Mouse (Mus musculus): ENCODE data around the gene Fbxo17. TPM values are rescaled to one million over a fixed set of nuclear protein-coding genes. Genes with fewer than 3 reads are reported as not detected.

The Fbxo17 gene
- polyA plus RNA-seq (2012; fragmentation: generic; extraction: Trizol) = 1 to 10 TPM in 1 of 2 experiments, under 1 TPM in 1; 0.95 to 6.2 TPM

DNA sequence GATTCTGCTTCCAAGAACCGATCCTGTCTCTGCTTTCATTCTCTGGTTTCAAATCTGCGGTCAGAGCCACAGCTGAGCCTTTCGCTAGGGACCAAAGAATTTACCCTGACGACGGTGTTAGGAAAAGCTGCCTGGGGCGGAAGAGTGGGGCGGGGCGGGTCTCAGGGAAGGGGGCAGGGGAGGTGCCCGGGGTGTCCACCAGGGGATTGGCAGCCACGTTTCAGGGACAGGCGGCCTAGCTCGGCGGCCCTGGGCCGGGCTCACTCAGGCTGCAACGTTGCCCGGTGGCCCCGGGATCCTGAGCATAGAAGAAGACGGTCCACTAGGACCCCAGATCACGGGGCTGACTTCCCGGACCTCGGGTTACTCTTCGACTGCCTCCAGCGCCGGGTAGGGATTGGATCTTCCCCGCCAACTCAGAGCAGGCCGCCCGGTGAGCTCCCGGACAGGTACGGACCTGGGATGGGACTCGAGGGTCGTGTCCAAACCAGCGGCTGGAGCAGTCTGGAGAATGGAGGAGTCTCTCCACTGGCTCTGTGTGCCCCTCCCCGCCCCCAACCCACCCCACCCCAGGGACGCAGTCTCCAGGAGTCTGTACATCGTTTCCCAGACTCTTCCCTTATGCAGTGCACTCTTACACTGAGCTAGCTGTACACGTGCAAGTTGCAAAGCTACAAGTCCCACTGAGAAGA lies at the start of gene Fbxo17:
Gene Fbxo17 (plus strand): TSS at position 215 of the 692 bp plus-strand sequence.

GRCm38 (mm10) chr7:28692545-28693320 lies 23.9 kb upstream of the Fbxo17 start, which contains the start of gene Fbxo27:
TSS of gene Fbxo27 (plus strand) at chr7:28692849.

GRCm38 (mm10) chr7:28741709-28742438 lies 25.3 kb downstream of the Fbxo17 start, which contains the start of the genes Mrps12 and Sars2:
TSS of gene Mrps12 (minus strand) at chr7:28741820.
TSS of gene Sars2 (plus strand) at chr7:28741992.

GRCm38 (mm10) chr7:28756079-28756478 lies 39.5 kb downstream of the Fbxo17 start, which contains the start of gene Ccer2:
TSS of gene Ccer2 (plus strand) at chr7:28756174.

DNA sequence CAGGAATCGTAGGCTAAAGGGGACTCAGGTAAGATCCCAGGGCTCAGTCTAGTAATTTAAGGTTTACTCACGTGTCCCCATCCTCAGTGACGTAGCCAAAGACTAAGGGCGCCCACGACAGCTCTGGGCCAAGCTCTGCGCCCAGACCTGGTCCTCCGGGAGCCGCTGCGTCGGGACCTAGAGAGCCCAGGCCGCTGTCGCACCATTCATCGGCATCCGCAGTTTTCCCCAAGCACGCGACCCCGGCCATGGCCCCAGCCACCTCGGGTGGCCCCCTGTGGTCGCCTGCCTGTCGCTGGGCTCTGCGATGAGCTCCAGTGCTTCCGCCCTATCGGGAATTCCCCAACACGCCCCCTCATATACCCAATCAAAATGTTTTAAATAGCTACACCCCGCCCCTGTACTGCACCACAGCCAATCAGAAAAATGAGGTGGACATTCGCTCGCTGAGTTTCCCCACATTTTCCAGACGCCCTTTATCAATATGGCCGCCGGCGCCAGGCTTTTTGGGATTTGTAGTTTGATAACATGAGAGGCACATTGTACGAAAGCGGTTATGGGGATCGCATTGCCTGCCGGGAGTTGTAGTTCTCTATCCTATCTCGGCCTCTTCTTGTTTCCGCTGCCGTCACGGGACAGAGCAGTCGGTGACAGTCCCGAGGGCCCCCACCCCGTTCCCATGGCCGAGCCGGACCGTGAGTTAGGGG lies 49.7 kb downstream of the Fbxo17 start, which contains the start of gene Sirt2:
Gene Sirt2 (plus strand): TSS at position 563 of the 707 bp plus-strand sequence.

DNA sequence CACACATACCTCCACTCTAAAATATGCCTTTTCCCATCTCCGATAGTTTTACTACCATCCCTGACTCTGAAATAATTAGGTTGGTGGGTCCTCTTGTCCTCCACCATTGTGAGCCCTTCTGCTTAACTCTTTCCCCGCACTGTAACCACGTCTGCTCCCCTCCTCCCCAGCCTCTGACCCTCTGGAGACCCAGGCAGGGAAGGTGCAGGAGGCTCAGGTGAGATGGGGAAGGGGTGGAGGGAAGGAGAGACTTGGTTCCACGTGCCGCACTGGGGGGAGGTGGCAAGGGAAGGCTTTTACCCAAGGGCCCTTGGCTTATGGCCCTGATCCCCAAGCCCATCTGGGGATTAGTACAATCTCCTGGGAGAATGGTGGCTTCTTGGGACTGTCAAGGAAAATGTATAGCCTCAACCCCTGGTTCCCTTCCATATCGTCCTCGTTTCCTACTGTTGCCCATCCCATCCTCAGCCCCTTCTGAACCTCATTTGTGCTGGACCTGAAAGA lies 50.9 kb downstream of the Fbxo17 start, which contains the start of gene Nfkbib:
Gene Nfkbib (minus strand): TSS at position 51 of the 504 bp plus-strand sequence.

Other genes starting within 250 kb of the Fbxo17 start
- not detected for gene Ifnl2, start 206.3 kb upstream of the Fbxo17 start, polyA plus RNA-seq (2012; fragmentation: generic; extraction: Trizol)
- gene Ifnl3, start 194.0 kb upstream of the Fbxo17 start, polyA plus RNA-seq (2012; fragmentation: generic; extraction: Trizol) = not detected
- not detected for gene Sycn, start 175.9 kb upstream of the Fbxo17 start, polyA plus RNA-seq (2012; fragmentation: generic; extraction: Trizol)
- not detected for gene Nccrp1, start 169.6 kb upstream of the Fbxo17 start, polyA plus RNA-seq (2012; fragmentation: generic; extraction: Trizol)
- gene Samd4b, start 118.7 kb upstream of the Fbxo17 start, polyA plus RNA-seq (2012; fragmentation: generic; extraction: Trizol) = 10 to 100 TPM; 14.8 to 48.1 TPM
- gene Pak4, start 118.6 kb upstream of the Fbxo17 start, polyA plus RNA-seq (2012; fragmentation: generic; extraction: Trizol) = 10 to 100 TPM; 15.0 to 33.1 TPM
- not detected for gene Acp7, start 85.5 kb upstream of the Fbxo17 start, polyA plus RNA-seq (2012; fragmentation: generic; extraction: Trizol)
- not detected for gene Fbxo27, start 24.0 kb upstream of the Fbxo17 start, polyA plus RNA-seq (2012; fragmentation: generic; extraction: Trizol)
- 100 to 1,000 TPM; 146 to 201 TPM for gene Mrps12, start 25.0 kb downstream of the Fbxo17 start, polyA plus RNA-seq (2012; fragmentation: generic; extraction: Trizol)
- gene Sars2, start 25.2 kb downstream of the Fbxo17 start, polyA plus RNA-seq (2012; fragmentation: generic; extraction: Trizol) = 10 to 100 TPM; 10.5 to 14.6 TPM
- gene Ccer2, start 39.4 kb downstream of the Fbxo17 start, polyA plus RNA-seq (2012; fragmentation: generic; extraction: Trizol) = not detected
- 100 to 1,000 TPM in 1 of 2 experiments, 10 to 100 TPM in 1; 54.4 to 105 TPM for gene Sirt2, start 49.9 kb downstream of the Fbxo17 start, polyA plus RNA-seq (2012; fragmentation: generic; extraction: Trizol)
- 10 to 100 TPM; 35.1 to 38.9 TPM for gene Nfkbib, start 50.7 kb downstream of the Fbxo17 start, polyA plus RNA-seq (2012; fragmentation: generic; extraction: Trizol)
- under 1 TPM; 0.05 to 0.70 TPM for gene Rinl, start 72.2 kb downstream of the Fbxo17 start, polyA plus RNA-seq (2012; fragmentation: generic; extraction: Trizol)
- 100 to 1,000 TPM; 106 to 235 TPM for gene Hnrnpl, start 91.7 kb downstream of the Fbxo17 start, polyA plus RNA-seq (2012; fragmentation: generic; extraction: Trizol)
- gene Ech1, start 108.4 kb downstream of the Fbxo17 start, polyA plus RNA-seq (2012; fragmentation: generic; extraction: Trizol) = 100 to 1,000 TPM in 1 of 2 experiments, 10 to 100 TPM in 1; 75.3 to 378 TPM
- gene Lgals4, start 117.0 kb downstream of the Fbxo17 start, polyA plus RNA-seq (2012; fragmentation: generic; extraction: Trizol) = 1 to 10 TPM in 1 of 2 experiments, not detected in 1; 7.4 TPM
- gene Lgals7, start 147.0 kb downstream of the Fbxo17 start, polyA plus RNA-seq (2012; fragmentation: generic; extraction: Trizol) = 1 to 10 TPM in 1 of 2 experiments, under 1 TPM in 1; 0.15 to 2.3 TPM
- gene Capn12, start 164.6 kb downstream of the Fbxo17 start, polyA plus RNA-seq (2012; fragmentation: generic; extraction: Trizol) = under 1 TPM; 0.54 to 0.87 TPM
- gene Actn4, start 245.5 kb downstream of the Fbxo17 start, polyA plus RNA-seq (2012; fragmentation: generic; extraction: Trizol) = 100 to 1,000 TPM; 187 to 244 TPM

All from C3H10T1/2 (cell line).